20 mouse cellular contexts compared by ENCODE assay signal in genomic region chr9:74348776-74349175, GRCm38 (mm10).
DNase-seq lines count a peak whose midpoint lies in the region; ATAC-seq and TF ChIP-seq lines count a peak whose summit lies in the region.
"Had no signal": no experiment of that assay in that cellular context is flagged by ENCODE, and none has a peak within 500 bp of the region (broad histone marks: within the 10 kb centered on the region; RNA-seq: fewer than 3 reads in every experiment).

No protein-coding gene starts in this region.

- H3K4me2 ChIP-seq in midbrain, embryonic 11.5 days = no peak overlapping the region
- no peak overlapping the region for H3K4me2 ChIP-seq in midbrain, postnatal 0 days (ENCODE audit: low read depth, low read length, poor library complexity, severe bottlenecking)
- no peak overlapping the region for H3K4me2 ChIP-seq in liver, postnatal 0 days (ENCODE audit: low read depth, low read length)
- H3K4me2 ChIP-seq: hindbrain, embryonic 14.5 days; limb, embryonic 15.5 days had no signal

- H3K4me1 ChIP-seq in midbrain, embryonic 11.5 days (ENCODE audit: control insufficient read depth, insufficient read depth, low read length) = no peaks in the 10 kb centered on the region
- H3K4me1 ChIP-seq in midbrain, postnatal 0 days (ENCODE audit: insufficient read depth, low read length) = 0 out of 2 replicates have a peak, but pooled peaks cover 3% of the 10 kb centered on the region
- H3K4me1 ChIP-seq in liver, postnatal 0 days (ENCODE audit: insufficient read depth) = peaks cover 4% of the 10 kb centered on the region; the same call in 1 of the 2 replicates
- H3K4me1 ChIP-seq: heart, embryonic 10.5 days; limb, embryonic 15.5 days had no signal

- 15% methylated on average over 2 of the region's 2 CpGs for WGBS in midbrain, embryonic 11.5 days
- 21% methylated on average over 2 of the region's 2 CpGs for WGBS in midbrain, postnatal 0 days
- 31% methylated on average over 2 of the region's 2 CpGs for WGBS in liver, postnatal 0 days (ENCODE audit: insufficient replicate concordance)

- H3K4me3 ChIP-seq in midbrain, embryonic 11.5 days (ENCODE audit: low read depth, low read length) = no peak overlapping the region
- H3K4me3 ChIP-seq in midbrain, postnatal 0 days (ENCODE audit: low read depth, low read length) = no peak overlapping the region
- no peak overlapping the region for H3K4me3 ChIP-seq in liver, postnatal 0 days (ENCODE audit: low read depth, low read length)
- H3K4me3 ChIP-seq: heart, embryonic 10.5 days; limb, embryonic 15.5 days had no signal

- peak; percentile 2 for DNase-seq in adrenal gland, postnatal 25 days
- DNase-seq in adrenal gland, postnatal 4 days (ENCODE audit: low spot score in 2 of 2) = no peak
- DNase-seq in midbrain, embryonic 11.5 days (ENCODE audit: low spot score, missing footprints) = peak; percentile 86
- DNase-seq in midbrain, postnatal 0 days (ENCODE audit: low spot score) = no peak
- peak; percentile 68 for DNase-seq in liver, postnatal 0 days
- peak; percentile 54 for DNase-seq in retina, postnatal 1 day
- no peak for DNase-seq in left cerebral cortex, postnatal 25 days (ENCODE audit: low spot score in 2 of 2)
- DNase-seq in urinary bladder, postnatal 36 days (ENCODE audit: low spot score in 2 of 2) = no peak
- DNase-seq: adrenal gland, postnatal 14 days; cerebellum, adult 8-10 months; gastrocnemius, postnatal 25 days; heart, postnatal 10 days; kidney, adult 2 months; thymus, postnatal 36 days had no signal

- no peak for TF ChIP-seq EP300 in liver, postnatal 0 days (IDR thresholded peaks at IDR 0.05; ENCODE audit: low read depth)

- H3K9ac ChIP-seq in midbrain, embryonic 11.5 days (ENCODE audit: low read length) = no peak overlapping the region
- H3K9ac ChIP-seq in midbrain, postnatal 0 days (replicated peaks; ENCODE audit: low read length, poor library complexity, severe bottlenecking) = no peak overlapping the region
- no peak overlapping the region for H3K9ac ChIP-seq in liver, postnatal 0 days (replicated peaks)
- H3K9ac ChIP-seq: hindbrain, embryonic 14.5 days; limb, embryonic 15.5 days had no signal

- H3K36me3 ChIP-seq in midbrain, embryonic 11.5 days (ENCODE audit: control insufficient read depth, insufficient read depth, low read length) = no peaks in the 10 kb centered on the region
- H3K36me3 ChIP-seq in midbrain, postnatal 0 days (ENCODE audit: insufficient read depth, low read length) = no peaks in the 10 kb centered on the region
- H3K36me3 ChIP-seq in liver, postnatal 0 days (replicated peaks; ENCODE audit: insufficient read depth, low read length) = no peaks in the 10 kb centered on the region
- H3K36me3 ChIP-seq: heart, embryonic 10.5 days; limb, embryonic 15.5 days had no signal

- no peaks in the 10 kb centered on the region for H3K9me3 ChIP-seq in midbrain, embryonic 11.5 days (ENCODE audit: control insufficient read depth, low read length)
- H3K9me3 ChIP-seq in midbrain, postnatal 0 days (ENCODE audit: low read length) = no peaks in the 10 kb centered on the region
- H3K9me3 ChIP-seq in liver, postnatal 0 days (ENCODE audit: low read length) = no peaks in the 10 kb centered on the region
- H3K9me3 ChIP-seq: heart, embryonic 10.5 days; limb, embryonic 15.5 days had no signal

- TF ChIP-seq CTCF in midbrain, postnatal 0 days (IDR thresholded peaks at IDR 0.05) = no peak
- TF ChIP-seq CTCF in liver, postnatal 0 days (IDR thresholded peaks at IDR 0.05; ENCODE audit: low read depth) = no peak

- no peak overlapping the region for H3K27ac ChIP-seq in midbrain, embryonic 11.5 days (ENCODE audit: low read depth, low read length)
- H3K27ac ChIP-seq in midbrain, postnatal 0 days (ENCODE audit: low read depth, low read length) = no peak overlapping the region
- no peak overlapping the region; the same call in 1 of the 2 replicates for H3K27ac ChIP-seq in liver, postnatal 0 days (ENCODE audit: low read depth)
- H3K27ac ChIP-seq: heart, embryonic 10.5 days; hindbrain, embryonic 14.5 days; limb, embryonic 15.5 days; stomach, postnatal 0 days had no signal

- H3K27me3 ChIP-seq in midbrain, embryonic 11.5 days (ENCODE audit: control insufficient read depth, insufficient read depth, low read length) = no peaks in the 10 kb centered on the region
- H3K27me3 ChIP-seq in midbrain, postnatal 0 days (ENCODE audit: insufficient read depth, low read length) = no peaks in the 10 kb centered on the region
- H3K27me3 ChIP-seq in liver, postnatal 0 days (ENCODE audit: insufficient read depth, low read length) = no peaks in the 10 kb centered on the region
- H3K27me3 ChIP-seq: CH12.LX; limb, embryonic 15.5 days had no signal

- ATAC-seq in midbrain, embryonic 11.5 days (ENCODE audit: low FRiP score) = 0 out of 2 replicates have a peak, but pooled peaks have one; percentile 42
- ATAC-seq in midbrain, postnatal 0 days (ENCODE audit: low FRiP score) = no peak
- peak; percentile 76; the same call in 1 of the 2 replicates for ATAC-seq in liver, postnatal 0 days
- ATAC-seq: forebrain, embryonic 14.5 days had no signal

- intact Hi-C loops in left cerebral cortex, postnatal 25 days (cut with DNase I) = no loop called here

Comparison
In these comparisons a context has a peak if more than half of its experiments do, and no peak if none do; other contexts are left out.
1. DNase-seq: peak in adrenal gland, postnatal 25 days (single experiment), midbrain, embryonic 11.5 days (single experiment), liver, postnatal 0 days (single experiment) and retina, postnatal 1 day (single experiment); none in adrenal gland, postnatal 4 days (0 of 2), midbrain, postnatal 0 days (single experiment), left cerebral cortex, postnatal 25 days (0 of 2) and urinary bladder, postnatal 36 days (0 of 2).